Mouse (Mus musculus): Measurements from ENCODE around the gene Lrch4.

GRCm38 (mm10) chr5:137610056-137610455 is 18.9 kb upstream of the Lrch4 start:
- TF ChIP-seq CTCF (IDR thresholded peaks at IDR 0.05; ENCODE audit: control insufficient read depth, insufficient read depth, insufficient replicate concordance, low read depth, low read length) (no peak), POLR2A (IDR thresholded peaks at IDR 0.05; ENCODE audit: control insufficient read depth, low read depth, low read length) (no peak)

Data from testis, adult 2 months (tissue).